Mouse (Mus musculus) megakaryocyte, adult 5-6 weeks (primary cell): ENCODE data around the gene Acot13. TPM values are rescaled to one million over a fixed set of nuclear protein-coding genes. Genes with fewer than 3 reads are reported as not detected.
A peak's percentile ranks its signal among the peaks of the same experiment; 100 is the strongest.
"Not testable (repeated sequence)": the region's sequence is repeated elsewhere in the genome, so short reads cannot be mapped to it uniquely, and the experiment has no call there.

ENCODE experiments used
- ATAC-seq: 2 replicates; pipeline ENCODE4 v1.8.0; 2016; ENCODE audit warnings: mild to moderate bottlenecking, inconsistent platforms; ENCODE audit not compliant: poor library complexity, severe bottlenecking
- total RNA-seq, 2 experiments: library from RNA; stranded (forward) in 1 of 2; stranded (reverse) in 1 of 2; fragments of 153-499, 151-499 nt in 1 of 2; fragments of 221-1000, 200-1000 nt in 1 of 2; gene quantifications; 2 replicates each; pipeline versions ENCODE4 v1.2.3 to v1.2.4; 2015 to 2017

Acot13 gene
- 26.7 and 27.1 TPM in 2 replicates for total RNA-seq (2015)
- total RNA-seq (2017): 26.1 and 30.3 TPM in 2 replicates

DNA sequence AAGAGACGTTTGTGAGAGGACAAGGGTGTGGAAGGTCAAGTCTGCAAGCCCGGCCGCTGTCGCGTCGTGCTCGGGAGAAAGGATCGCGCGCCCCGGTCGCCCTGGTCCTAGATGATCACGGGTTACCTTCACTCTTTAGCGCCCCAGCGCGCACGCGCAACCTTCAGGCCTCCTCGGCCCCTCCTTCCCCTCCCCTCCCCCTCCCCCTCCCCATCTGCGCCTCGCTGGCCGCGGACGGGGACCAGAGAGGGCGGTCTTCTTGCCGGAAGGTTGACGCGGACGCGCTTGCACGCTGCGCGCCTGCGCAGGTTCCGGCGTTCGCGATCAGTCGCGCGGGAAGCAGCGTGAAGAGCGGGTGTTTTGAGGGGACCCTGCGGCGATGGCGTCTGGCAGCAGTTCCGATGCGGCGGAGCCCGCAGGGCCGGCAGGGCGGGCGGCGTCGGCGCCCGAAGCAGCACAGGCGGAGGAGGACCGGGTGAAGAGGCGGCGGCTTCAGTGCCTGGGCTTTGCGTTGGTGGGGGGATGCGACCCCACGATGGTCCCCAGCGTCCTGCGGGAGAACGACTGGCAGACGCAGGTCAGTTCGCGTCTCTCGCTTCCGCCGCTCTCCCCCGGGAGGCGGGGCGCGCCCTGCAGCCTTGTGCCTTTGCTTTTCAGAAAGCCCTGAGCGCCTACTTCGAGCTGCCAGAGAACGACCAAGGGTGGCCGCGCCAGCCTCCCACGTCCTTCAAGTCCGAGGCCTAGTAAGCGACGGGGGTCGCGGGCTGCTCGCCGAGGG lies at the start of gene Acot13, which contains the start of gene Tdp2:
TSS of gene Acot13 (minus strand) at position 188 of the 778 bp plus-strand sequence.
TSS of gene Tdp2 (plus strand) at position 327 of the 778 bp plus-strand sequence.
- peak; percentile 96 for ATAC-seq

DNA sequence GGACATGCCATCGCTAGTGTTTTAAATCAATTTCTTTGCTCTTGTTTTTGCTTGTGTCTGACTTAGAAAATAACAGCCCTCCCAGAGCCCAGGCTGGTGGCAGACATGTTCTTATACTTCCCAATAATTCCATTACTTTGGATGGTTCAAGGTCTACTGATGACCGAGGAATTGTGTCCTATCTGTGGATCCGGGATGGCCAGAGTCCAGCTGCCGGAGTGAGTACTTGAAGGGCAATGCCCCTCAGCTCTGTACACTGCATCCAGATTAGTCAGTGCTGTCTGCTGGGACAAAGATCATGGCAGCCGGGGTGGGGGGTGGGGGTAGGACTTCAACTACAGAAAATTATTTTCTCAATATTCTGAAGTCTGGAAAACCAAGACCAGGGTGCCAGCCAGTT lies 49.4 kb upstream of the Acot13 start:
- no peak for ATAC-seq

GRCm38 (mm10) chr13:24880208-24880607 lies 48.9 kb upstream of the Acot13 start:
- no peak for ATAC-seq

DNA sequence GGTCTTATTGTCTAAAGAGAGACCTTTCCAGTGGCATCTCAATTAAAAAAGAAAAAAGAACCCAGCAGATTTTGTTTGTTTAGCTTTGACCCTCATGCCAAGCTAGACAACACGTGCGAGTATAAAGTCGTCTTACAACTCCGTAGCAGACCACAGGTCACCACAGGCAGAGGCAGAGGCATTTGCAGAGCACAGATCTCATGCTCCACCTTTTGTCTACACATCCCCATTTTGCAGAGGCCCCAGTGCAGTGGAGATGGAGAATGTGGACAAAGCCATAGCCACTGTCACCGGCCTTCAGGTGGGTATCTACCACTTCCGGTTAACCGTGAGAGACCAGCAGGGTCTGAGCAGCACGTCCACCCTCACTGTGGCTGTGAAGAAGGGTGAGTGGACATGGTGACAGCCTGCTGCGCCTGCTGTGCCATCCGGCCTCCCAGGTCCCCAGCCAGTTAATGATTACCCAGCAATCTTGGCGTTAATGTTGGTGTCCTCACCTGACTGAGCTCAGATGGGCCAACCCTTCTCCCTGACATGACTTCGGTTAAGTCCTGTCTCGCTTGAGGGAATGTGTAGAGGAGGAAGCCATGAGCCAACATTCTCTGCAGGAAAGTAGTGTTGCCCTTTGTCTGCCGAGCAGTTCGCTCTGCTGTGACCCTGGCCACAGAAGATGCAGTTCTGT lies 48.2 kb upstream of the Acot13 start:
- ATAC-seq: no peak

DNA sequence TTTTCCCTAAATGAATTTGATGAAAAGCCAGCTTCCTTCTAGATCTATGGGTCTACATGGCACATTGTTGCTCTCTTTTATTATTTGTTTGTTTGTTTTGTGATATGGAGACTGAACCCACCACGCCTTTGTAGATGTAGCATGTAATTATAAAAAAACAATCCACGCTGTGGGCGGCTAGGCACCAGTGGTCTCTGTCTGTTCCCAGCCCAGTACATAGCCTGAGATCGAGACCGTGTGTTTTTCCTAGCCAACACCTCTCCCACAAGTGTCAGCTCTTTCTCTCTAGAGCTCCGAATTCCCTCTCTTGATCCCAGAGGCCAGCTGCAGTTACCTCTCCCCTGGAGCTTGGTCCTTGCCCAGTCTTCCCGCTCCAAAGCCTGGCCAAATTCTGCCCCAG lies 36.9 kb upstream of the Acot13 start:
- ATAC-seq: no peak

GRCm38 (mm10) chr13:24867789-24868188 lies 36.4 kb upstream of the Acot13 start:
- ATAC-seq: no peak

DNA sequence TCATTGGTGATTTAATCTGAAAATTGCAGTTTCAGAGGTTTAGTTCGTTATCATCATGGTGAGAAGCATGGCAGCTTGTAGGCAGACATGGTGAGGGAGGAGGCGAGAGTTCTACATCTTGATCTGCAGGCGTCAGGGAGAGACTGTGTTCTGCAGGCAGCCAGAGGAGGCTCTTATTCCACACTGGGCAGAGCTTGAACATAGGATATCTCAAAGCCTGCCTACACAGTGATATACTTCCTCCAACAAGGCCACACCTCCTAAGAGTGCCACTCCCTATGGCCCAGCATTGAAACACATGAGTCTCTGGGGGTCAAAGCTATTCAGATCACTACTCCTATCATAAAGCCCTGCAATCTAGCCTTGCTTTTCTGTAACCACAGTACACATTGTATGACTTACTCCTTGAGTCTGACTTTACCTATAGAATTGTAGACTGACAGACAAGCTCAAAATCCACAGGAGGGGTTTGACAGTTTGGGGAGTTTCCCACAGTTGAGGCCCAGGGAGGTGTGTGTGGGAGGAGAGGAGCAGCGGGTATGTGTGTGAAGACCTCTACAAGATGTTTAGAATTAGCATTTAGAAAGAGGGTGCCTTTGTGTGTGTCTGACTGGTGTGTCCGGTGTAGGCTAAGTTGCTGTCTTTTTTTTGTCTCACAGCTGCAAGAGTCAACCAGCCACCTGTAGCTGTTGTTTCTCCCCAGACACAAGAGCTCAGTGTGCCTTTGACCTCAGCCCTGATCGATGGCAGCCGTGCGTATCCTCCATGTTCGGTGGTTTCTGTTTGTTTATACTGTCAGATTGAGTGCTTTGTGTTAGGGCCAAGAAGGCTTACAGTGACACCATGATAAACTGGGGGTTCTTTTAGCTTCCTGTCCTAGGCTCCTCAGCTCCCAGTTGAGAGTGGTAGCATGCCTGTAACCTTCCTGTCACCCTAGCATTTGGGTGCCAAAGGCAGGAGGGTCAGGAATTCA lies 35.4 kb upstream of the Acot13 start:
- no peak for ATAC-seq

DNA sequence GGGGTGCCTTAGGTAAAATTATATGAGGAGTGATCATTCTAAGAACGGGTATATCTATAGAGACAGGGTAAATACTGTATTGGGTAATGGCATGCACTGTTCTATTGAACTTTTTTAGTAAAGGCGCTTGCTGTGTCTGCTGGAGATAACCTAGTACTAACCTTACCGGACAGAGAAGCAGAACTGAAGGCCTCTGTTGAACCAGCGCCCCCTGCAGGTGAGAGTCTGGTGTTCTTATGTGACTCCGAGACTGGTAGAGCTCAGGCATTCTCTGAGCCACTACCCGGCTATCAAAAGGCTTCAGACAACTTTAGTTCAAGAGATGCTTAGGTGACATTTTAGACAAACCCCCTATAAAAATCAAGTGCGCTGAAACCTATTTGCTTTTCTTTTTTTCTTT lies 31.2 kb upstream of the Acot13 start:
- no peak for ATAC-seq

DNA sequence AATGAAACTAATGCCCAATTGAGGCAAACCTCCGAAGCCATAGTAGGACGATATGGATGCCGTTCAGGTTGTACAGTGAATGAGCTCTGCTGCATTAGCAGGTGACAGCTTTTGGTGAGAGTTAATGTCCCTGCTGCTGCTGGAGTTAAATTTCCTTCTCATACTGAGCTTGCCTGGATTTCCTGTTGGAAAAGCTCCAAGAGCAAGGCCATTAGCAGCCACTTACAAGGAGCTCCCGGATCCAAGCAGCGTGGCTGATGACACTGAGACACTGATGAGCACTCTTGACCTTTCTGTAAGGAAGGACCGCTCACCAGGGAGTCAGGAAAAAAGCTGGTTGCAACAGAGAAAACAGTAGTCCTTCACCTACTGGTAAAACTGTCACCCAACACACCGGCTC lies 30.7 kb upstream of the Acot13 start:
- ATAC-seq: no peak

DNA sequence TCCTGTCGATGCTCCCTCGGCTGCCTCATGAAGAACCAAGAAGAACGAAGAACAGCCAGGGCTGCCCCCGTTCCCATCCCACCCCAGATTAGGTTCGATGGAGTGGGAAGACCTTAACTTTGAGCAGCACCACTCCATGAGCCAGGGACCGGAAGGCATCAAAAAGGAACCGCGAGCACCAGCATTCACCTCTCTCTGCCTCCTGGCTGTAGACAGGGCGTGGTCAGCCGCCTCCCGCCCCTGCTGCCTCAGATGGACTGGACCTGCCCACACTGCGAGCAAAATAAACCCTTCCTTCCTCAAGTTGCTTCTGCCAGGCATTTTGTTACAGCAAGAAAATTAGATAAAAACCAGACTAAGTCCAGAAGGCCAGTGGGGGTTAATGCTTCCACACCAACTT lies 29.7 kb upstream of the Acot13 start:
- no peak for ATAC-seq

- ATAC-seq: no peak
These were observed 27.8 kb upstream of the Acot13 start for GRCm38 (mm10) chr13:24859115-24859514.

DNA sequence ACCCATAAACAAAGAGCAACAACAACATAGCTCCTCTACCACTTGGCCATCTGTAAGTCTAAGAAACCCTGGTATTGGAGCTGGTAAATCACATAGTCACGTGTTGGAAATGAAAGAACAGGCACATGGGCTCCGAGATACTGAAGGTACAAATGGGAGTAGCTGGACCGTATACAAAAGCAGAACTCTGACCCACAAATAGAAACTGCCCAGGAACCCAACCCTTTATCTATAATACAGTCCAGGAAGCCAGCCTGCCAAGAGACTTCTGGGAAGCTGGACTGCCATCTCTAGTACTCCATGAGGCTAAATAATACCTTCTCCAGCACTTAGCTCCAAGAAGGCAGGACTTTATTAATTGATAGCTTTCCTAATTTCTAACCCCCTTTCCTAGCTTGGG lies 21.2 kb upstream of the Acot13 start:
- ATAC-seq: no peak

DNA sequence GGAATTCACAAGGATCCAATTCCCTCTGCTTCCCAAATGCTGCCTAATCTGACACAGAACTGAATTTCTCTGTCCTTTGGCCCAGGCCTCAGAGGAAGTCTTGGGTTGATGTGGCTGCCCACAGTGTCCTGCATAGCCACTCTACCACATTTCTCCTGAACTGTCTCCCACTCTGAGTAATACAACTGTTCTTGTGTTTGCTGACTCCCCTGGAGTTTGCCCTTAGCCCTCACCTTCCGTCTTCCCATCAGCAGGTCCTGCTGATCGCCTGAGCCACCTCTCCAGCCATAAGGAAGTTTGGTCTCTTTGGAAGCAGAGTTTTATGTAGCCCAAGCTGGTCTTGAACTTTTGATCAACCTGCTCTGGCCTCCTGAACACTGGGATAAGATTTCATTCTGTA lies 20.6 kb upstream of the Acot13 start:
- no peak for ATAC-seq

DNA sequence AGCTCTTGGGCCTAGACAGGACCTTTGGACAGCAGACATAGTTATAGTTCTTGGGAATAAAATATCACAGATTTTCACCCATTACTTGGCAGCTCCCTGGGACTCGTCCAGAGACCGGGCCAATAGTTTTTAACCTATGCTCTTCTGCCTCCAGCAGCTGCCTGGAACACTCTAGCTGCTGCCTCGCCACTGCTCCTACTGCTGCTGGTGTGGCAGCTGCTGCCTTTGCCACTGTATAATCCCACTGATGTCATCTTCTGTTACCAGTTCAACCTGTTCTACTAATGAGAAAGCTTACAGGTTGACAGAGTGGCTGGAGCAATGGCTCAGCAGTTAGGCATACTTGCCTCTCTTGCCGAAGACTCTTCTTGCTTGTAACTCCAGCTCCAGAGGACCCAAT lies 18.0 kb upstream of the Acot13 start:
- ATAC-seq: no peak

GRCm38 (mm10) chr13:24844983-24845955 lies 13.9 kb upstream of the Acot13 start, which contains the start of gene D130043K22Rik:
Gene D130043K22Rik (plus strand): TSS chr13:24845135.
- ATAC-seq: no peak

- no peak for ATAC-seq
These were observed 10.4 kb upstream of the Acot13 start for GRCm38 (mm10) chr13:24841702-24842101.

GRCm38 (mm10) chr13:24839831-24840230 lies 8.5 kb upstream of the Acot13 start:
- no peak for ATAC-seq

GRCm38 (mm10) chr13:24837765-24838164 lies 6.4 kb upstream of the Acot13 start:
- not testable (repeated sequence) for ATAC-seq

- no peak for ATAC-seq
These were observed 1.4 kb upstream of the Acot13 start for GRCm38 (mm10) chr13:24832811-24833155.
